Mouse (Mus musculus) hindbrain, postnatal 0 days (tissue): ENCODE data around the gene Lyrm9. TPM values are rescaled to one million over a fixed set of nuclear protein-coding genes. Genes with fewer than 3 reads are reported as not detected.

Experiments used
- ATAC-seq: fragments of 200-750 bp; cut with Nextera tagmentation; 2 replicates; pipeline ENCODE4 v1.8.0; 2017; ENCODE audit warnings: mild to moderate bottlenecking, moderate TSS enrichment, moderate library complexity
- DNase-seq: peaks from one replicate; pipeline ENCODE4 v3.0.0-alpha.2; 2015; ENCODE audit warnings: low spot score
- H3K27ac ChIP-seq: fragments of 300-500 bp; sonication (generic); 2 replicates; pipeline ENCODE4 v1.5.1; 2014; ENCODE audit warnings: mild to moderate bottlenecking
- H3K27me3 ChIP-seq: fragments of 300-500 bp; sonication (generic); 2 replicates; pipeline ENCODE4 v1.6.1; 2014; ENCODE audit warnings: low read length, mixed read lengths; ENCODE audit not compliant: insufficient read depth
- H3K36me3 ChIP-seq: fragments of 300-500 bp; sonication (generic); 2 replicates; pipeline ENCODE4 v1.6.1; 2014; ENCODE audit warnings: low read length, mixed read lengths; ENCODE audit not compliant: insufficient read depth
- H3K4me1 ChIP-seq: fragments of 300-500 bp; sonication (generic); 2 replicates; pipeline ENCODE4 v1.6.1; 2014; ENCODE audit warnings: antibody characterized with exemption, low read length, mixed read lengths; ENCODE audit not compliant: insufficient read depth
- H3K4me2 ChIP-seq: fragments of 300-500 bp; sonication (generic); 2 replicates; pipeline ENCODE4 v1.6.1; 2014; ENCODE audit warnings: low read depth, mild to moderate bottlenecking, low read length, moderate library complexity, mixed read lengths
- H3K4me3 ChIP-seq: fragments of 300-500 bp; sonication (generic); 2 replicates; pipeline ENCODE4 v1.5.1; 2014; ENCODE audit warnings: low read length
- H3K9ac ChIP-seq: fragments of 300-500 bp; sonication (generic); replicated peaks from 2 replicates; pipeline ENCODE4 v1.6.1; 2014; ENCODE audit warnings: mild to moderate bottlenecking, low read length, moderate library complexity, mixed read lengths
- H3K9me3 ChIP-seq: fragments of 300-500 bp; sonication (generic); 2 replicates; pipeline ENCODE4 v1.6.1; 2016; ENCODE audit warnings: low read length, mixed read lengths
- CTCF ChIP-seq: IDR thresholded peaks from 2 replicates; pipeline ENCODE4 v1.5.1; 2016; ENCODE audit warnings: antibody characterized with exemption, control low read depth, low read depth
- WGBS: fragments of 180-500 bp; shearing (Covaris S2); extraction: QIAGEN DNeasy Blood & Tissue Kit; methylation state at CpG from one replicate; pipeline ENCODE4 v1.1.7; 2014; 5-methylcytosine and 5-hydroxymethylcytosine counted together
- polyA plus RNA-seq: library from polyadenylated mRNA; unstranded; fragments of >200 nt; fragmentation: Nextera tagmentation; extraction: Ambion mirVana; gene quantifications from 2 replicates; pipeline ENCODE4 v1.2.1, GENCODE M21; 2015
- total RNA-seq: library from RNA; depleted of rRNA; stranded (reverse); fragments of >200 nt; gene quantifications from 2 replicates; pipeline ENCODE4 v1.2.3, GENCODE M21; 2014; rRNA removed

The Lyrm9 gene
- total RNA-seq (17.5 and 44.2 TPM in 2 replicates), polyA plus RNA-seq (48.5 and 51.6 TPM in 2 replicates)

GRCm38 (mm10) chr11:78826442-78827013 is at the start of gene Lyrm9:
TSS of gene Lyrm9 (plus strand) at chr11:78826584.
- DNase-seq (peak; percentile 95), ATAC-seq (peak; percentile 93)
- no peaks in the 10 kb centered on the region for H3K36me3 ChIP-seq
- peak; percentile 93 for TF ChIP-seq CTCF
- no peaks in the 10 kb centered on the region for H3K9me3 ChIP-seq
- peak within 1 kb of the TSS; percentile 66 for H3K4me3 ChIP-seq
- peak within 1 kb of the TSS; percentile 82 for H3K27ac ChIP-seq
- WGBS = under 1% methylated on average over 49 of the region's 51 CpGs
- no peaks in the 10 kb centered on the region for H3K27me3 ChIP-seq
- peak within 1 kb of the TSS; percentile 75 for H3K4me2 ChIP-seq
- H3K4me1 ChIP-seq = peaks cover 5% of the 10 kb centered on the region; the same call in 1 of the 2 replicates
- H3K9ac ChIP-seq = peak within 1 kb of the TSS; percentile 72

- no peaks in the 10 kb centered on the region for H3K4me1 ChIP-seq
- no peak overlapping the region for H3K4me3 ChIP-seq
- no peaks in the 10 kb centered on the region for H3K27me3 ChIP-seq
- DNase-seq (no peak), ATAC-seq (no peak)
- TF ChIP-seq CTCF = no peak
- 55% methylated on average over 10 of the region's 10 CpGs for WGBS
- no peaks in the 10 kb centered on the region for H3K36me3 ChIP-seq
- no peak overlapping the region for H3K4me2 ChIP-seq
- H3K9me3 ChIP-seq = no peaks in the 10 kb centered on the region
- H3K27ac ChIP-seq = no peak overlapping the region
- H3K9ac ChIP-seq = no peak overlapping the region
These were observed 48.3 kb upstream of the Lyrm9 start for GRCm38 (mm10) chr11:78777851-78778680.

- Histone ChIP-seq H3K4me1 (no peaks in the 10 kb centered on the region), H3K9ac (no peak overlapping the region), H3K9me3 (no peaks in the 10 kb centered on the region), H3K36me3 (no peaks in the 10 kb centered on the region), H3K4me2 (no peak overlapping the region), H3K4me3 (no peak overlapping the region), H3K27me3 (no peaks in the 10 kb centered on the region), H3K27ac (no peak overlapping the region)
- 91% methylated on average over 3 of the region's 3 CpGs for WGBS
- ATAC-seq (no peak), DNase-seq (no peak)
- no peak for TF ChIP-seq CTCF
These were observed 46.4 kb upstream of the Lyrm9 start for GRCm38 (mm10) chr11:78780002-78780401.

- Histone ChIP-seq H3K36me3 (no peaks in the 10 kb centered on the region), H3K27ac (no peak overlapping the region), H3K9ac (no peak overlapping the region), H3K4me1 (no peaks in the 10 kb centered on the region), H3K27me3 (no peaks in the 10 kb centered on the region), H3K4me2 (no peak overlapping the region), H3K9me3 (no peaks in the 10 kb centered on the region), H3K4me3 (no peak overlapping the region)
- no peak for DNase-seq
- 77% methylated on average over 3 of the region's 3 CpGs for WGBS
- ATAC-seq = no peak
- no peak for TF ChIP-seq CTCF
These were observed 45.8 kb upstream of the Lyrm9 start for GRCm38 (mm10) chr11:78780571-78780970.

GRCm38 (mm10) chr11:78782326-78782725 is 44.1 kb upstream of the Lyrm9 start:
- Histone ChIP-seq H3K27me3 (no peaks in the 10 kb centered on the region), H3K36me3 (no peaks in the 10 kb centered on the region), H3K4me1 (no peaks in the 10 kb centered on the region), H3K9ac (no peak overlapping the region), H3K4me3 (no peak overlapping the region), H3K27ac (no peak overlapping the region), H3K4me2 (no peak overlapping the region), H3K9me3 (no peaks in the 10 kb centered on the region)
- no peak for ATAC-seq
- TF ChIP-seq CTCF = no peak
- DNase-seq = no peak
- 78% methylated on average over 5 of the region's 5 CpGs for WGBS

GRCm38 (mm10) chr11:78782791-78783347 is 43.5 kb upstream of the Lyrm9 start:
- H3K9ac ChIP-seq = no peak overlapping the region

More at GRCm38 (mm10) chr11:78782791-78783347, 43.5 kb upstream of the Lyrm9 start:
- Histone ChIP-seq H3K27ac (no peak overlapping the region), H3K4me2 (no peak overlapping the region), H3K4me1 (no peaks in the 10 kb centered on the region), H3K36me3 (no peaks in the 10 kb centered on the region), H3K27me3 (no peaks in the 10 kb centered on the region), H3K4me3 (no peak overlapping the region), H3K9me3 (no peaks in the 10 kb centered on the region)
- ATAC-seq (no peak), DNase-seq (no peak)
- TF ChIP-seq CTCF = no peak
- 62% methylated on average over 9 of the region's 9 CpGs for WGBS
